ENCODE assay signal across 13 mouse cellular contexts in the genomic region with DNA sequence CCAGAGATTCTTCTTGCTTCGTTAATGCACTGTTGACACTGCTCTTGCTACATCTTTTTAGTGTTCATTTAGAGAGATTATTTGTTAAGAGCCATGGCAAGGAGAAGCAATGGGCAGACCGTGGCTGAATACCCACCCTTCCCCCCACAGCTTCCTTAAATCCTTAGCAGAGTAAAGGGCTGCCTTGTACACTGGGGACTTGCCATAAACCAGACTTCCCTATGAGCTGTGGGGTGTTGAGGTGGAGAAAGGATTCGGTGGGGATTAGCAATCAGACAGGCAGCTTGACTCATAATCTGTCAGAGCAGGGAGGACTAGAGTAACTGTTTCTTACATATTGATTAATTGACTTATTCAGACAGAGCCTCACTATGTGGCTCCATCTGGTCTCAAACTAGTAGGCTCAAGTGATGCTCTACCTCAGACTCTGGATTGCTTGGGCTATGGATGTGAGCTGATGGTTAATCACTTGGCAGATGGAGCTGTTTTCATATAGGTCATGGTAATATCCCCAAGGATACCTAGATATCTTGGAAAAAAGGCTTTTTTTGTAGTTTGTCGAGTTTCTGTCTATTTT.
DNase-seq lines count a peak whose midpoint lies in the region; ATAC-seq lines count a peak whose summit lies in the region.
"Had no signal": no experiment of that assay in that cellular context is flagged by ENCODE, and none has a peak within 500 bp of the region (broad histone marks: within the 10 kb centered on the region; RNA-seq: fewer than 3 reads in every experiment).

No protein-coding gene starts in this region.

- H3K4me3 ChIP-seq in limb, embryonic 11.5 days (ENCODE audit: low read depth, low read length) = no peak overlapping the region
- no peak overlapping the region for H3K4me3 ChIP-seq in limb, embryonic 10.5 days
- H3K4me3 ChIP-seq in embryonic facial prominence, embryonic 14.5 days (ENCODE audit: low read depth, low read length) = no peak overlapping the region
- no peak overlapping the region for H3K4me3 ChIP-seq in hindbrain, embryonic 14.5 days (replicated peaks; ENCODE audit: low read length)
- H3K4me3 ChIP-seq in neural tube, embryonic 14.5 days (ENCODE audit: low read depth, low read length) = no peak overlapping the region
- H3K4me3 ChIP-seq: embryonic facial prominence, embryonic 15.5 days; heart, embryonic 15.5 days had no signal

- no peaks in the 10 kb centered on the region for H3K9me3 ChIP-seq in limb, embryonic 11.5 days (ENCODE audit: control insufficient read depth, low read length)
- no peaks in the 10 kb centered on the region for H3K9me3 ChIP-seq in limb, embryonic 10.5 days (replicated peaks)
- H3K9me3 ChIP-seq in embryonic facial prominence, embryonic 14.5 days (ENCODE audit: control insufficient read depth, low read length) = no peaks in the 10 kb centered on the region
- no peaks in the 10 kb centered on the region for H3K9me3 ChIP-seq in hindbrain, embryonic 14.5 days (ENCODE audit: control insufficient read depth, low read length)
- no peaks in the 10 kb centered on the region for H3K9me3 ChIP-seq in neural tube, embryonic 14.5 days (ENCODE audit: control insufficient read depth, low read length)
- H3K9me3 ChIP-seq: embryonic facial prominence, embryonic 15.5 days; heart, embryonic 15.5 days had no signal

- DNase-seq in limb, embryonic 11.5 days (ENCODE audit: low spot score) = peak; percentile 36
- DNase-seq in limb, embryonic 10.5 days (ENCODE audit: low spot score) = no peak
- no peak for DNase-seq in embryonic facial prominence, embryonic 14.5 days (ENCODE audit: low spot score)
- DNase-seq in hindbrain, embryonic 14.5 days (ENCODE audit: low spot score) = no peak
- no peak for DNase-seq in c-Kit-positive CD71-positive TER-119-positive erythroid progenitor cells, embryonic 14.5 days (ENCODE audit: low spot score)
- no peak for DNase-seq in adrenal gland, postnatal 36 days
- no peak for DNase-seq in cerebellum, adult 9-11 months
- DNase-seq: kidney, adult 9 months; layer of hippocampus, adult 9-11 months; right cerebral cortex, postnatal 14 days had no signal

- no peak overlapping the region for H3K4me2 ChIP-seq in limb, embryonic 11.5 days (ENCODE audit: low read depth, severe bottlenecking)
- no peak overlapping the region for H3K4me2 ChIP-seq in embryonic facial prominence, embryonic 14.5 days (ENCODE audit: low read depth, low read length)
- no peak overlapping the region for H3K4me2 ChIP-seq in hindbrain, embryonic 14.5 days (replicated peaks)
- no peak overlapping the region for H3K4me2 ChIP-seq in neural tube, embryonic 14.5 days (ENCODE audit: low read depth, low read length)
- H3K4me2 ChIP-seq: embryonic facial prominence, embryonic 15.5 days; heart, embryonic 15.5 days had no signal

- WGBS in limb, embryonic 11.5 days = 45% methylated on average over 4 of the region's 4 CpGs
- 58% methylated on average over 4 of the region's 4 CpGs for WGBS in limb, embryonic 10.5 days
- WGBS in embryonic facial prominence, embryonic 14.5 days = 41% methylated on average over 4 of the region's 4 CpGs
- WGBS in hindbrain, embryonic 14.5 days = 26% methylated on average over 4 of the region's 4 CpGs
- WGBS in neural tube, embryonic 14.5 days = 27% methylated on average over 4 of the region's 4 CpGs

- H3K9ac ChIP-seq in limb, embryonic 11.5 days (ENCODE audit: low read length) = no peak overlapping the region
- no peak overlapping the region for H3K9ac ChIP-seq in embryonic facial prominence, embryonic 14.5 days (ENCODE audit: low read depth, low read length)
- 0 out of 2 replicates have a peak overlapping the region, but pooled peaks have one; percentile 2 for H3K9ac ChIP-seq in hindbrain, embryonic 14.5 days
- no peak overlapping the region for H3K9ac ChIP-seq in neural tube, embryonic 14.5 days (replicated peaks; ENCODE audit: low read depth, low read length)
- H3K9ac ChIP-seq: embryonic facial prominence, embryonic 15.5 days; heart, embryonic 15.5 days had no signal

- H3K4me1 ChIP-seq in limb, embryonic 11.5 days (ENCODE audit: control insufficient read depth, insufficient read depth, low read length) = peaks cover 5% of the 10 kb centered on the region; the same call in 1 of the 2 replicates
- peaks cover 32% of the 10 kb centered on the region for H3K4me1 ChIP-seq in limb, embryonic 10.5 days
- peaks cover 5% of the 10 kb centered on the region for H3K4me1 ChIP-seq in embryonic facial prominence, embryonic 14.5 days (ENCODE audit: control insufficient read depth, insufficient read depth, low read length)
- peaks cover 16% of the 10 kb centered on the region for H3K4me1 ChIP-seq in hindbrain, embryonic 14.5 days (replicated peaks; ENCODE audit: control insufficient read depth, insufficient read depth, low read length)
- peaks cover 14% of the 10 kb centered on the region; the same call in 1 of the 2 replicates for H3K4me1 ChIP-seq in neural tube, embryonic 14.5 days (ENCODE audit: control insufficient read depth, insufficient read depth, low read length)

- no peak for ATAC-seq in limb, embryonic 11.5 days (ENCODE audit: insufficient number of reproducible peaks, low FRiP score, low TSS enrichment, low read depth)
- peak; percentile 47; the same call in 1 of the 2 replicates for ATAC-seq in embryonic facial prominence, embryonic 14.5 days (ENCODE audit: low read depth)
- ATAC-seq in hindbrain, embryonic 14.5 days (ENCODE audit: low FRiP score) = peak; percentile 39; the same call in 1 of the 2 replicates
- ATAC-seq in neural tube, embryonic 14.5 days (ENCODE audit: low read depth) = peak; percentile 76; the same call in 1 of the 2 replicates

- no peak overlapping the region for H3K27ac ChIP-seq in limb, embryonic 11.5 days (replicated peaks; ENCODE audit: low read depth, low read length)
- no peak overlapping the region for H3K27ac ChIP-seq in limb, embryonic 10.5 days
- no peak overlapping the region for H3K27ac ChIP-seq in embryonic facial prominence, embryonic 14.5 days (replicated peaks; ENCODE audit: low read depth, low read length)
- peak overlapping the region; percentile 64 for H3K27ac ChIP-seq in hindbrain, embryonic 14.5 days
- H3K27ac ChIP-seq in neural tube, embryonic 14.5 days (ENCODE audit: low read depth, low read length) = peak overlapping the region; percentile 49
- H3K27ac ChIP-seq: embryonic facial prominence, embryonic 15.5 days; heart, embryonic 15.5 days had no signal

- H3K27me3 ChIP-seq in limb, embryonic 11.5 days (ENCODE audit: control insufficient read depth, insufficient read depth, low read length) = no peaks in the 10 kb centered on the region
- H3K27me3 ChIP-seq in limb, embryonic 10.5 days (ENCODE audit: low read depth, poor library complexity, severe bottlenecking) = no peaks in the 10 kb centered on the region
- H3K27me3 ChIP-seq in embryonic facial prominence, embryonic 14.5 days (replicated peaks; ENCODE audit: control insufficient read depth, insufficient read depth, low read length) = no peaks in the 10 kb centered on the region
- no peaks in the 10 kb centered on the region for H3K27me3 ChIP-seq in hindbrain, embryonic 14.5 days (ENCODE audit: control insufficient read depth, insufficient read depth, low read length)
- H3K27me3 ChIP-seq in neural tube, embryonic 14.5 days (ENCODE audit: control insufficient read depth, insufficient read depth, low read length) = no peaks in the 10 kb centered on the region
- H3K27me3 ChIP-seq: embryonic facial prominence, embryonic 15.5 days; heart, embryonic 15.5 days had no signal

- no peaks in the 10 kb centered on the region for H3K36me3 ChIP-seq in limb, embryonic 11.5 days (ENCODE audit: control insufficient read depth, insufficient read depth, low read length)
- no peaks in the 10 kb centered on the region for H3K36me3 ChIP-seq in limb, embryonic 10.5 days
- H3K36me3 ChIP-seq in embryonic facial prominence, embryonic 14.5 days (ENCODE audit: control insufficient read depth, insufficient read depth, low read length) = no peaks in the 10 kb centered on the region
- no peaks in the 10 kb centered on the region for H3K36me3 ChIP-seq in hindbrain, embryonic 14.5 days (replicated peaks; ENCODE audit: control insufficient read depth, insufficient read depth)
- H3K36me3 ChIP-seq in neural tube, embryonic 14.5 days (ENCODE audit: control insufficient read depth, insufficient read depth, low read length) = no peaks in the 10 kb centered on the region
- H3K36me3 ChIP-seq: embryonic facial prominence, embryonic 15.5 days; heart, embryonic 15.5 days had no signal

Comparison
In these comparisons a context has a peak if more than half of its experiments do, and no peak if none do; other contexts are left out.
1. H3K27ac ChIP-seq: peak in hindbrain, embryonic 14.5 days (single experiment) and neural tube, embryonic 14.5 days (single experiment); none in limb, embryonic 11.5 days (single experiment), limb, embryonic 10.5 days (single experiment) and embryonic facial prominence, embryonic 14.5 days (single experiment).